Mouse (Mus musculus) liver, embryonic 15.5 days (tissue): ENCODE data around the gene Ptpn22. TPM values are rescaled to one million over a fixed set of nuclear protein-coding genes. Genes with fewer than 3 reads are reported as not detected.
"Not testable (repeated sequence)": the region's sequence is repeated elsewhere in the genome, so short reads cannot be mapped to it uniquely, and the experiment has no call there.

Experiments used
- ATAC-seq: fragments of 200-750 bp; cut with Nextera tagmentation; 2 replicates; pipeline ENCODE4 v1.8.0; 2017; ENCODE audit warnings: moderate number of reproducible peaks, mild to moderate bottlenecking, moderate library complexity; ENCODE audit not compliant: insufficient read depth
- H3K27ac ChIP-seq: fragments of 300-500 bp; sonication (generic); replicated peaks from 2 replicates; pipeline ENCODE4 v1.5.1; 2015; ENCODE audit warnings: mild to moderate bottlenecking, inconsistent platforms
- H3K27me3 ChIP-seq: fragments of 300-500 bp; sonication (generic); 2 replicates; pipeline ENCODE4 v1.6.1; 2015; ENCODE audit warnings: mild to moderate bottlenecking, inconsistent platforms
- H3K36me3 ChIP-seq: fragments of 300-500 bp; sonication (generic); replicated peaks from 2 replicates; pipeline ENCODE4 v1.6.1; 2015; ENCODE audit warnings: moderate library complexity, mild to moderate bottlenecking, inconsistent platforms
- H3K4me1 ChIP-seq: fragments of 300-500 bp; sonication (generic); replicated peaks from 2 replicates; pipeline ENCODE4 v1.6.1; 2015; ENCODE audit warnings: inconsistent platforms
- H3K4me2 ChIP-seq: fragments of 300-500 bp; sonication (generic); 2 replicates; pipeline ENCODE4 v1.6.1; 2015; ENCODE audit warnings: moderate library complexity, mild to moderate bottlenecking, inconsistent platforms
- H3K4me3 ChIP-seq: fragments of 300-500 bp; sonication (generic); replicated peaks from 2 replicates; pipeline ENCODE4 v1.5.1; 2015; ENCODE audit warnings: mild to moderate bottlenecking, inconsistent platforms
- H3K9ac ChIP-seq: fragments of 300-500 bp; sonication (generic); 2 replicates; pipeline ENCODE4 v1.6.1; 2015; ENCODE audit warnings: moderate library complexity, mild to moderate bottlenecking, inconsistent platforms
- H3K9me3 ChIP-seq: fragments of 300-500 bp; sonication (generic); replicated peaks from 2 replicates; pipeline ENCODE4 v1.6.1; 2016; ENCODE audit warnings: inconsistent platforms
- WGBS: fragments of 180-500 bp; shearing (Covaris S2); methylation state at CpG from one replicate; pipeline ENCODE4 v1.1.7; 2015; ENCODE audit warnings: mixed read lengths; ENCODE audit not compliant: insufficient replicate concordance; 5-methylcytosine and 5-hydroxymethylcytosine counted together
- polyA plus RNA-seq: library from polyadenylated mRNA; unstranded; fragments of >200 nt; fragmentation: Nextera tagmentation; extraction: Ambion mirVana; gene quantifications from 2 replicates; pipeline ENCODE4 v1.2.1, GENCODE M21; 2015

Gene Ptpn22
- polyA plus RNA-seq, 1 experiment from 2014 or later = 3.5 TPM

DNA sequence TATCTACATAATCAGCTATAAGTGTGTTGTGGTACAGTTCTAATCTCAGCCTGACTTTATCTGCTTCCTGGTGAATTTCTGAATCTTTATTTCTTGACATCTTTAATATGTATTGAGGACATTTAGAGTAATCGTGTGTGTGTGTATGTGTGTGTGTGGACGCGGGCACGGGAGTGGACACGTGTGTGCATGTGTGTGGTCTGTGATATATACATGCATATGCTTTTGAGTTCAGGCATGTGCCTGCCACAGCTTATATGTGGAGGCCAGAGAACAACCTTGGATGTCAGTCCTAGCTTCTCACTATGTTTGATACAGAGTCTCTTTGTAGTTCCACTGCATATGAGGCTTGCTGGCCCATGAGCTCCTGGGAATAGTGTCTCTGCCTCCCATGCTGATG, 23.1 kb upstream of the Ptpn22 start:
- no peak overlapping the region for H3K27ac ChIP-seq

DNA sequence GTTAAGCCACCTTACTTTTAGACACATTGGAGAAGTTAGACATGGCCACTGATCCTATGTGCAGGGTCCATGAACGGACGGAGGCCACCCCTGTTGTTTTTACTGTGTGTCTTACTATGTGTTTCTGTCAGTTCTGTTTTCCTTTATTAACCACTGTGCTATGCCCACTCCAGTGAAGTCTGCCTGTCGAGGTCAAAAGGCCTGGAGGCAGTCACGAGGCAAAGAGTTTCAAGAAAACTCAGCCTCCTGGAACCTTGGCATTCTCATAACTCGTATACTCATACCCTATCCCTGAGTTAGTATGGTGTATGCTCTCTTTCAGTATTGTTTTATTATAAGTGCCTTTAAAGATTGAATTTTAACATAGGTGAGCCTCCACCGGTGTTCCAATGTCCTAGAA, 19.9 kb upstream of the Ptpn22 start:
- 79% methylated on average over 6 of the region's 6 CpGs for WGBS
- no peaks in the 10 kb centered on the region for H3K36me3 ChIP-seq
- no peak overlapping the region for H3K27ac ChIP-seq

More for the DNA sequence above, 23.1 kb upstream of the Ptpn22 start:
- Histone ChIP-seq H3K36me3 (no peaks in the 10 kb centered on the region), H3K4me2 (no peak overlapping the region), H3K9me3 (no peaks in the 10 kb centered on the region), H3K4me1 (peaks cover 19% of the 10 kb centered on the region), H3K4me3 (no peak overlapping the region), H3K27me3 (no peaks in the 10 kb centered on the region), H3K9ac (no peak overlapping the region)
- no peak for ATAC-seq
- WGBS = 90% methylated on average over 5 of the region's 5 CpGs

DNA sequence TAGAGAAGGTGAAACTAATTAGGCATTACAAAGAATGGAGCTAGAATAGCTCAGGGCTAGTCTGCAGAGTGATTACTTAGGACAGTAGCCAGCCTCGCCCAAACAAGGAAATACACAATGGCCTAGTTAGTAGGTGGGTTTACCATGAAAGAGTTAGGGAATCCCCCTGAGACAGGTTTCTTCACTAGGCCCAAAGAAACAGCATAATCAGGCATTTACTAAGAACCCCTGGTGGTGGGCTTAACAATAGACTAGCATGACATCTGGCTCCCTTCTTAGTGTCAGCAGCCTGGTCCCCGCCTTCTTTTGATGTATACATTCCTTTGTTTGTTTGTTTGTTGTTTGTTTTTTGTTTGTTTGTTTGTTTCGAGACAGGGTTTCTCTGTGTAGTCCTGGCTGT, 19.4 kb upstream of the Ptpn22 start:
- H3K9me3 ChIP-seq, ATAC-seq, H3K27me3 ChIP-seq, H3K4me2 ChIP-seq, H3K4me3 ChIP-seq, H3K4me1 ChIP-seq, H3K36me3 ChIP-seq, H3K27ac ChIP-seq, H3K9ac ChIP-seq: not testable (repeated sequence)
- 76% methylated on average over 3 of the region's 3 CpGs for WGBS

More for the DNA sequence above, 19.9 kb upstream of the Ptpn22 start:
- no peak overlapping the region for H3K4me2 ChIP-seq
- no peak for ATAC-seq
- H3K9ac ChIP-seq = no peak overlapping the region
- no peaks in the 10 kb centered on the region for H3K27me3 ChIP-seq
- no peaks in the 10 kb centered on the region for H3K9me3 ChIP-seq
- no peaks in the 10 kb centered on the region for H3K4me1 ChIP-seq
- no peak overlapping the region for H3K4me3 ChIP-seq

DNA sequence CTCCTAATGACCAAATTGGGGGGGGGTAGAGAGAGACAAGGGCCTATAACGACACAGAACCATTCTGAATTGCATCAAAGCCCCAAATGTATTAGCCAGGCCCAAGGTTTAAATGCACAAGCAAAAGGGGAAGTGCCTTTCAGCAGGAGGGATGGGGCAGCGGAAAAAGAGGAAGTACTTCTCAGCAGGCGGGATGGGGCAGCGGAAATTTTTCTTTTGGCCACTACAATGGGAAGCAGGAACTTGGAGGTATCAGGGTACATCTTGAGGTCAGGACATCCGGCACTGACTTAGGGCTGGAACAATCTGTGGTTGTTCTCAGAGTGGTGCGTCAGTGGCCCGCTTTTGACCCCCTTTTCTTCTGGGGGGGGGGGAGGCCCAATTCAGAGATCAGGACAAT, 18.6 kb upstream of the Ptpn22 start:
- H3K9me3 ChIP-seq, H3K27ac ChIP-seq, ATAC-seq, H3K4me1 ChIP-seq, H3K27me3 ChIP-seq, H3K9ac ChIP-seq, H3K4me3 ChIP-seq, H3K36me3 ChIP-seq, H3K4me2 ChIP-seq: not testable (repeated sequence)
- WGBS = 54% methylated on average over 7 of the region's 7 CpGs

DNA sequence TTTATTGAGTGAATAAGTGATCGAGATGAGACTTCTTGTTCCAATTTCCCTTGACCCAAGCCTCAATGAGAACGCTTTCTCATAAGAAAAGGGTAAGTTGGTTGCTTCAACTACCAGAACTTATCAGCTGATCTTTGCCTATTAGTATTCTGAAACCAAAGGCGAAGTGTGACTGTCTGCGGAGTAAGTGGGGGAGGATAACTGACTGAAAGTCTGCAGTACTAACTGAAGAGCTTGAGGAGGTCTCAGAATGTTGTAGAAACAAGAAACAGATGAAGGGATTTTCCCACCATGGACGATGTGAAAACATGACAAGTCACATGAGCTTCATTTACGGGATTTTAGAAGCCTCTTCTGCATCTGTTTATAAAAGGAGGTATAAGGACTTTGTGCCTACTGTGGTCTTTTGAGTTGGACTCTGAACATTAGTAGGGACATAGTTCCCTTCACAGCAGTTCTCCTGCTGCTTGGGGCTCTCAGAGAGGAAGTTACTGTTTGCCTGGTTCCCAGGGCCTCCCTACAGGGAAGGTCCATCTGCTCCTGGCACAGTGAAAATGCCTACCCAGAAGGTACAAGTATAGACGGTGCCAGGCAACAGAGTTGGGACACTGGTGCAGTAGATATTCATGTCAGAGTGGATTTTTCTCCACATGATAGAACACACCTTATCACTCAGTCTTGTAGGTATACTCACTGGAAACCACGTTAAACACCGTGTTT, 8.8 kb upstream of the Ptpn22 start:
- Histone ChIP-seq H3K4me2 (no peak overlapping the region), H3K27ac (no peak overlapping the region), H3K9ac (no peak overlapping the region), H3K36me3 (no peaks in the 10 kb centered on the region), H3K9me3 (no peaks in the 10 kb centered on the region), H3K27me3 (no peaks in the 10 kb centered on the region), H3K4me1 (0 out of 2 replicates have a peak, but pooled peaks cover 9% of the 10 kb centered on the region), H3K4me3 (no peak overlapping the region)
- ATAC-seq = no peak
- WGBS = 48% methylated on average over 9 of the region's 9 CpGs

DNA sequence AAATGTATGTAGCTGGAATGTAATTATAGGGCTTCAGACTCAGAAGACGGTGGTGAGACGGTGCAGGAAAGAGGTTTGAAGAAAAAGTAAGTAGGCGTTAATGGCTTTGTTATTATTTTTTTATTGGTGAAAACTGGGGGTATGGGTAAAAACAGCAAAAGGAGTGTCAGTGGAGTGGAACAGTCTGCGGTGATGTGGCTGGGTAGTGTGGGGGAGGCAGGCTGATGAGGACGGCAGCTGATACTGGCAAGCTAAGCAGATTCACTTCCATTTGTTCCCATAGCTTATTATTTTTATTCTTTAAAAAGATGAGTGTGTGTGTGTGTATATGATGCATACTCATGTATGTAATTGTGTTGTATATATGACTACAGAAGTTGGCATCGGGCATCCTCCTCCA, 8.1 kb upstream of the Ptpn22 start:
- peaks cover 9% of the 10 kb centered on the region; the same call in 1 of the 2 replicates for H3K4me1 ChIP-seq
- ATAC-seq = no peak
- WGBS = 78% methylated on average over 6 of the region's 6 CpGs
- no peak overlapping the region for H3K27ac ChIP-seq
- no peak overlapping the region for H3K4me3 ChIP-seq
- H3K9me3 ChIP-seq = no peaks in the 10 kb centered on the region
- no peak overlapping the region for H3K4me2 ChIP-seq
- no peaks in the 10 kb centered on the region for H3K27me3 ChIP-seq
- no peaks in the 10 kb centered on the region for H3K36me3 ChIP-seq
- no peak overlapping the region for H3K9ac ChIP-seq

DNA sequence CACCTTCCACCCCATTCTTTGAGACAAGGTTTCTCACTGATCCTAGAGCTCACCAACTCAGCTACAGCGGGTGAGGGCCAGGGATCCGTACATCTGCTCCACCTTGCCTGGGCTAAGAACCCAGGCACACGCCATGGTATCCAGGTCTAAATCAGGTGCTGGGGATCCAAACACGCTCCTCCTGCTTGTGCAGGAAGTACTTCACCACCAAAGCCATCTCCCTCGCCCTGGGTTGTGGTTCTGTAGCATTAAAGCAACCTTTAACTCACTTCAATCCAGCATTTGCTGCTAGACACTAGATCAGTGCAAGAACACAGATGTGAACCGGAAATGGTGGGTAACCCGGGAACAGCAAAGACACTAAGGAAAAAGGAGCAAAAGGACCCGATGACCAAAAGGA, 7.7 kb upstream of the Ptpn22 start:
- Histone ChIP-seq H3K4me3 (no peak overlapping the region), H3K4me2 (no peak overlapping the region), H3K27me3 (no peaks in the 10 kb centered on the region), H3K4me1 (peaks cover 9% of the 10 kb centered on the region; the same call in 1 of the 2 replicates), H3K9ac (no peak overlapping the region), H3K27ac (no peak overlapping the region), H3K9me3 (no peaks in the 10 kb centered on the region), H3K36me3 (no peaks in the 10 kb centered on the region)
- no peak for ATAC-seq
- WGBS = 65% methylated on average over 8 of the region's 8 CpGs

DNA sequence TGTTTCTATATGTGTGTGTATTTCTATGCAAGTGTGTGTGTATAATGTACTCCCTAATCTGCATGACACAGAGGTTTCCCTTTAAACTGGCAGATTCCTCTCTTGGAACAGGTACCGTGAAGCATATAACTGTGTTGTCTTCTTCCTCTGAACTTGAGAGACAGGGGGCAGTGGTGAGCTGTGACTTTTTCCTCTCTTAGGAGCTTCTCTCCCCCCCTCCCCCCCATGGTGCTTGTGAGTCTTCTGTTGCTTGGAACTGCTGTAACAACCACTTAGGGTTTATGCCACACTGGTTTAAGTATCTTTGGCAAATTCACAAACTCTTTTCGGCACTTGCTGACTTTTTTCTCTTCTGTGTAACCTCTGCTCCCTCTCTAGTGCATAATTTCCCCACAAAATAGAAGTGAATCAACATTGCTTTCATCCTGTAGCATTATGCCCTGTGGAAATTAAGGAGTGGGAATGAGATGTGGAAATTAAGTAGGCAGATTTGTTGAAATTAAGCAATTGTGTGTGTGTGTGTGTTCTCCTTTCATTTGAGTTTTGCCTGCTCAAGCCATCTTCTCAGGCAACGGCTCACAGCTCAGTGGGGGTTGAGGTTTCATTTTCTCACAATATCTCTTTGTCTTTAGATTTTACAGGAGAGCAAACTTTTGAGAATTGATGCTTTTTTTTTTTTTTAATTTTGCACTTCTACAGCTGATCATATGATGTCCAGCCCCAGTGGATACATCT, 6.9 kb upstream of the Ptpn22 start:
- ATAC-seq = no peak
- no peaks in the 10 kb centered on the region for H3K36me3 ChIP-seq
- 56% methylated on average over 3 of the region's 3 CpGs for WGBS

DNA sequence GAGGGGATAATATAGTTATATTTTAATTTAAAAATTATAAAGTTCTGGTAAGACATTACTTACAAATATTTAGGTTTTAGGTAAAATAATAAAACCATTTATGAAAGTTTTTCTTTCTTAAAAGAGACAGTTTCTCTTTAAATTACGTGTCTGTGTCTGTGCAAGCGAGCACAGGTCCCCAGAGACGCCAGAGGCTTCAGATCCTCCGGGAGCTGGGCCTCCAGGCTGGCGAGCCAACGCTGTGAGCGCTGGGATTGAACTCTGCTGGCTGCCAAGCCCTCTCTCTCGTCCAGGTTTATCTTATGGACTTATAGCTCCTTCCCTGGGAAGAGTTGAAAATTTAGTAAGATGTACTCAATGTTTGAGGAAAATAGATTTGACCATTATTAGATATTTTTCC, 5.8 kb upstream of the Ptpn22 start:
- H3K4me3 ChIP-seq = no peak overlapping the region
- no peak overlapping the region for H3K27ac ChIP-seq
- ATAC-seq = no peak
- no peak overlapping the region for H3K9ac ChIP-seq
- WGBS = 72% methylated on average over 8 of the region's 8 CpGs
- no peaks in the 10 kb centered on the region for H3K9me3 ChIP-seq
- no peak overlapping the region for H3K4me2 ChIP-seq
- no peaks in the 10 kb centered on the region for H3K36me3 ChIP-seq
- no peaks in the 10 kb centered on the region for H3K27me3 ChIP-seq
- peaks cover 13% of the 10 kb centered on the region; the same call in 1 of the 2 replicates for H3K4me1 ChIP-seq

More for the DNA sequence above, 6.9 kb upstream of the Ptpn22 start:
- Histone ChIP-seq H3K9ac (no peak overlapping the region), H3K4me2 (no peak overlapping the region), H3K4me1 (peaks cover 10% of the 10 kb centered on the region; the same call in 1 of the 2 replicates), H3K27ac (no peak overlapping the region), H3K4me3 (no peak overlapping the region), H3K27me3 (no peaks in the 10 kb centered on the region), H3K9me3 (no peaks in the 10 kb centered on the region)

DNA sequence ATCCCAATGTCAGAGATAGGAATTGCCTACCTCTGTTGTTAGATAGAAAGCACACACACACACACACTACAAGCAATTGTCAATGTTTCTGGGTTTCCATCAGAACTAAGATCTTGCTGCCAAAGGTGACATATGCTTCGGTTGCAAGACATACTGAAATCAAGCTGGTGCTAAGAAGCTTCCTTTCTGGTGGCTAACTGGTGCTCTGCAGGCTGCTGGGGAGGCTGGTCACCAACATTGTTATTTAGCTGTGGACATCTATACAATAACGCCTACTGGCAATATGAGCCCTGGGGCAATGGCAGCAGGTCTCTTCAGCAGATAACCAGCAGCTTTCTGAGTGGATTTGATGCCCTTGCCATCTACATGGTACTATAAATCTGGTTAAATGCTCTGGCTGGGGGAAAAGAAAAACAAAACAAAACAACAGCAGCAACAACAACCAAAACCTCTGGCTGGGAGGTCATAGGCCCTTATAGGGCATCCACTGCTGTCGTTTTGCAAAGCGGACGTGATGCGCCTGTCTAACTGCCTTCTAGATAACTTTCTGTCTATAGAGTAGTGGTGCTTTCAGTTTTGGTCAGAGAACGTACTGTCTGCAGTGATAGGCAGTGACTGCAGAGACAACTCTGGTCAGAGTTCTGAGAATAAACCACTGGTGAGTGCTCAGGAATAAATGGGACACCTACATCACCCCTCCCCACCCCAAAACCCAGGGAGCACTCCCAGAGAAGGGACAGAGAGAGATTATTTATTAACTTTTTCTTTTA, 2.4 kb upstream of the Ptpn22 start:
- 70% methylated on average over 7 of the region's 7 CpGs for WGBS

DNA sequence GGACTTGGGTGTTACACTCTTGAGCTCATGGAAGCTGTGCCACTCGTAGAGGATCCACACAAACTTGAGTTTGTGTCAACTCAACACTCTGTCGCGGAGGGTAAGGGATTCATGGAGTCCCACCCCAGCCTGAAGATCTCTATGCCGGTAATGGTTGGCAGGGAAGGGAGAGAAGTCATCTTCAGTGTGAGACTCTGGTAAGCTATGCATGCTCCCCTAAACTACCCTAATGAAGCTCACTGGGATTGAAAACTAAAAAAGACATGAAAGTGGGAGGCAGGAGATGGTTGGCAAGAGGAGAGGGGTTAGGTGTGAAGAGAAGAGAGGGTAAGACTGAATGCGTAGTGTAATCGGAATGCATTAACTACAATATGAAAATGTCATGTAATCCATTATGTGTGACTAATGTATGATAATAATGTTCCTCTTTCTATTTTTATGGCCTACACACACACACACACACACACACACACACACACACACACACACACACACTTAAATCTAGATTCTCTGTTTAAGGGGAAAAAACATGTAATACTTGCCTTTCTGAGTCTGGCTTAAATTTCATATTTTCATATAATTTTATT, 1.5 kb upstream of the Ptpn22 start:
- Histone ChIP-seq H3K4me2 (no peak overlapping the region), H3K4me1 (peaks cover 4% of the 10 kb centered on the region; the same call in 1 of the 2 replicates), H3K36me3 (no peaks in the 10 kb centered on the region), H3K27ac (no peak overlapping the region), H3K9me3 (no peaks in the 10 kb centered on the region), H3K27me3 (no peaks in the 10 kb centered on the region), H3K4me3 (no peak overlapping the region), H3K9ac (no peak overlapping the region)
- no peak for ATAC-seq
- WGBS = 78% methylated on average over 6 of the region's 6 CpGs

More for the DNA sequence above, 2.4 kb upstream of the Ptpn22 start:
- peaks cover 4% of the 10 kb centered on the region; the same call in 1 of the 2 replicates for H3K4me1 ChIP-seq
- H3K9ac ChIP-seq = no peak overlapping the region
- no peak for ATAC-seq
- H3K9me3 ChIP-seq = no peaks in the 10 kb centered on the region
- no peak overlapping the region for H3K4me3 ChIP-seq
- H3K4me2 ChIP-seq = no peak overlapping the region
- no peaks in the 10 kb centered on the region for H3K36me3 ChIP-seq
- no peak overlapping the region for H3K27ac ChIP-seq
- H3K27me3 ChIP-seq = no peaks in the 10 kb centered on the region
